Mouse (Mus musculus) lung, embryonic 15.5 days (tissue): Measurements from ENCODE around the gene Nde1. TPM values are rescaled to one million over a fixed set of nuclear protein-coding genes. Genes with fewer than 3 reads are reported as not detected.
"Not testable (repeated sequence)": the region's sequence is repeated elsewhere in the genome, so short reads cannot be mapped to it uniquely, and the experiment has no call there.

Source experiments
- ATAC-seq: fragments of 200-750 bp; cut with Nextera tagmentation; 2 replicates; pipeline ENCODE4 v1.8.0; 2017; ENCODE audit warnings: moderate number of reproducible peaks, borderline replicate concordance; ENCODE audit not compliant: low FRiP score, low TSS enrichment; ENCODE audit errors: extremely low read depth
- H3K27ac ChIP-seq: fragments of 300-500 bp; sonication (generic); 2 replicates; pipeline ENCODE4 v1.5.1; 2015; ENCODE audit warnings: moderate library complexity, mild to moderate bottlenecking, inconsistent platforms
- H3K27me3 ChIP-seq: fragments of 300-500 bp; sonication (generic); 2 replicates; pipeline ENCODE4 v1.6.1; 2015; ENCODE audit warnings: inconsistent platforms
- H3K36me3 ChIP-seq: fragments of 300-500 bp; sonication (generic); 2 replicates; pipeline ENCODE4 v1.6.1; 2015; ENCODE audit warnings: inconsistent platforms
- H3K4me1 ChIP-seq: fragments of 300-500 bp; sonication (generic); 2 replicates; pipeline ENCODE4 v1.6.1; 2015; ENCODE audit warnings: inconsistent platforms
- H3K4me2 ChIP-seq: fragments of 300-500 bp; sonication (generic); 2 replicates; pipeline ENCODE4 v1.6.1; 2015; ENCODE audit warnings: inconsistent platforms, mild to moderate bottlenecking, moderate library complexity
- H3K4me3 ChIP-seq: fragments of 300-500 bp; sonication (generic); 2 replicates; pipeline ENCODE4 v1.5.1; 2015; ENCODE audit warnings: mild to moderate bottlenecking, inconsistent platforms
- H3K9ac ChIP-seq: fragments of 300-500 bp; sonication (generic); 2 replicates; pipeline ENCODE4 v1.6.1; 2015; ENCODE audit warnings: inconsistent platforms
- H3K9me3 ChIP-seq: fragments of 300-500 bp; sonication (generic); 2 replicates; pipeline ENCODE4 v1.6.1; 2016; ENCODE audit warnings: inconsistent platforms
- WGBS: fragments of 180-500 bp; shearing (Covaris S2); methylation state at CpG from one replicate; pipeline ENCODE4 v1.1.7; 2015; 5-methylcytosine and 5-hydroxymethylcytosine counted together
- polyA plus RNA-seq: library from polyadenylated mRNA; unstranded; fragments of >200 nt; fragmentation: Nextera tagmentation; extraction: Ambion mirVana; gene quantifications from 2 replicates; pipeline ENCODE4 v1.2.1, GENCODE M21; 2015

Nde1 gene
- polyA plus RNA-seq, 1 experiment from 2014 or later, result 143 TPM

GRCm38 (mm10) chr16:14137976-14138561 is 25.0 kb upstream of the Nde1 start:
- H3K36me3 ChIP-seq, result peaks cover 86% of the 10 kb centered on the region
- H3K27ac ChIP-seq, result no peak overlapping the region
- no peak for ATAC-seq
- no peak overlapping the region for H3K4me3 ChIP-seq
- no peaks in the 10 kb centered on the region for H3K9me3 ChIP-seq
- 96% methylated on average over 1 of the region's 1 CpGs for WGBS
- no peaks in the 10 kb centered on the region for H3K4me1 ChIP-seq
- H3K9ac ChIP-seq, result no peak overlapping the region
- H3K4me2 ChIP-seq, result no peak overlapping the region
- H3K27me3 ChIP-seq, result no peaks in the 10 kb centered on the region

GRCm38 (mm10) chr16:14139106-14139505 is 24.0 kb upstream of the Nde1 start:
- Histone ChIP-seq H3K4me2 (no peak overlapping the region), H3K4me3 (no peak overlapping the region), H3K4me1 (no peaks in the 10 kb centered on the region), H3K27me3 (no peaks in the 10 kb centered on the region), H3K9ac (no peak overlapping the region), H3K9me3 (no peaks in the 10 kb centered on the region), H3K27ac (no peak overlapping the region), H3K36me3 (peaks cover 87% of the 10 kb centered on the region)
- no peak for ATAC-seq

- no peaks in the 10 kb centered on the region for H3K27me3 ChIP-seq
- no peaks in the 10 kb centered on the region for H3K4me1 ChIP-seq
- no peak overlapping the region for H3K4me2 ChIP-seq
- H3K9me3 ChIP-seq, result no peaks in the 10 kb centered on the region
- H3K36me3 ChIP-seq, result peaks cover 87% of the 10 kb centered on the region
- no peak for ATAC-seq
- H3K9ac ChIP-seq, result no peak overlapping the region
- WGBS, result 52% methylated on average over 3 of the region's 3 CpGs
- H3K4me3 ChIP-seq, result no peak overlapping the region
- H3K27ac ChIP-seq, result no peak overlapping the region
These were observed 19.8 kb upstream of the Nde1 start for GRCm38 (mm10) chr16:14143298-14143697.

- Histone ChIP-seq H3K4me2 (no peak overlapping the region), H3K4me1 (no peaks in the 10 kb centered on the region), H3K4me3 (no peak overlapping the region), H3K9me3 (no peaks in the 10 kb centered on the region), H3K27ac (no peak overlapping the region), H3K9ac (no peak overlapping the region), H3K36me3 (peaks cover 80% of the 10 kb centered on the region), H3K27me3 (no peaks in the 10 kb centered on the region)
- ATAC-seq, result no peak
These were observed 15.4 kb upstream of the Nde1 start for GRCm38 (mm10) chr16:14147712-14148111.

- ATAC-seq, result no peak
- H3K4me2 ChIP-seq, result no peak overlapping the region
- H3K4me1 ChIP-seq, result no peaks in the 10 kb centered on the region
- H3K9ac ChIP-seq, result no peak overlapping the region
- no peaks in the 10 kb centered on the region for H3K27me3 ChIP-seq
- peaks cover 51% of the 10 kb centered on the region for H3K36me3 ChIP-seq
- WGBS, result 87% methylated on average over 4 of the region's 4 CpGs
- no peak overlapping the region for H3K4me3 ChIP-seq
- no peaks in the 10 kb centered on the region for H3K9me3 ChIP-seq
- H3K27ac ChIP-seq, result no peak overlapping the region
These were observed 11.4 kb upstream of the Nde1 start for GRCm38 (mm10) chr16:14151718-14152117.

- ATAC-seq, H3K9ac ChIP-seq: not testable (repeated sequence)
These were observed 7.4 kb upstream of the Nde1 start for GRCm38 (mm10) chr16:14155638-14156037.

GRCm38 (mm10) chr16:14156312-14156711 is 6.8 kb upstream of the Nde1 start:
- no peaks in the 10 kb centered on the region for H3K27me3 ChIP-seq
- no peak overlapping the region for H3K27ac ChIP-seq
- ATAC-seq, result no peak
- H3K4me2 ChIP-seq, result no peak overlapping the region
- H3K9ac ChIP-seq, result no peak overlapping the region
- WGBS, result 88% methylated on average over 6 of the region's 6 CpGs
- H3K4me1 ChIP-seq, result peaks cover 16% of the 10 kb centered on the region
- H3K9me3 ChIP-seq, result no peaks in the 10 kb centered on the region
- H3K4me3 ChIP-seq, result no peak overlapping the region
- peaks cover 23% of the 10 kb centered on the region for H3K36me3 ChIP-seq

More at GRCm38 (mm10) chr16:14155638-14156037, 7.4 kb upstream of the Nde1 start:
- H3K4me1 ChIP-seq, result peaks cover 16% of the 10 kb centered on the region
- not testable (repeated sequence) for H3K4me3 ChIP-seq, H3K27me3 ChIP-seq, H3K9me3 ChIP-seq, H3K27ac ChIP-seq, H3K4me2 ChIP-seq
- H3K36me3 ChIP-seq, result peaks cover 29% of the 10 kb centered on the region
- WGBS, result 94% methylated on average over 1 of the region's 2 CpGs

DNA sequence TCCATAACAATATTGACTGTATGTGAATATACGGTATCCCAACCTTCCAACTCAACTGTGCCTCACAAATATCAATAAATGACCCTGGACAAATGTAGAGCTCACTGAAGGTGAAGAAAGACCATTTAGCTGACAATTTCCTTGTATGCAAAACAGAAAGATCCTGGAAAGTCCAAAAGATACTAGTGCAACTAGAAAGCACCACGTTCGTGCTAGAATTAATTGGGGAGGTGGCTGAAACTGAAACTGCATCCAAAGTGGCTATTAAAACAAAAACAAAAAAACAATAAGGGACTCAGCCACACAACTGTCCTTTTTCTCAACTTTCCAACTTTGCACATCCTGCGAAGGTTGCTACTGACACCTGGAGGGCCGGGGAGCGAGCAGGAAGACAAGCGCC is 4.5 kb upstream of the Nde1 start:
- Histone ChIP-seq H3K36me3 (peaks cover 4% of the 10 kb centered on the region; the same call in 1 of the 2 replicates), H3K27ac (peak overlapping the region; percentile 71), H3K4me2 (peak overlapping the region; percentile 63), H3K9me3 (no peaks in the 10 kb centered on the region), H3K27me3 (no peaks in the 10 kb centered on the region), H3K4me1 (peaks cover 22% of the 10 kb centered on the region), H3K9ac (peak overlapping the region; percentile 72), H3K4me3 (peak overlapping the region; percentile 65)
- ATAC-seq, result no peak
- WGBS, result 6% methylated on average over 7 of the region's 7 CpGs

DNA sequence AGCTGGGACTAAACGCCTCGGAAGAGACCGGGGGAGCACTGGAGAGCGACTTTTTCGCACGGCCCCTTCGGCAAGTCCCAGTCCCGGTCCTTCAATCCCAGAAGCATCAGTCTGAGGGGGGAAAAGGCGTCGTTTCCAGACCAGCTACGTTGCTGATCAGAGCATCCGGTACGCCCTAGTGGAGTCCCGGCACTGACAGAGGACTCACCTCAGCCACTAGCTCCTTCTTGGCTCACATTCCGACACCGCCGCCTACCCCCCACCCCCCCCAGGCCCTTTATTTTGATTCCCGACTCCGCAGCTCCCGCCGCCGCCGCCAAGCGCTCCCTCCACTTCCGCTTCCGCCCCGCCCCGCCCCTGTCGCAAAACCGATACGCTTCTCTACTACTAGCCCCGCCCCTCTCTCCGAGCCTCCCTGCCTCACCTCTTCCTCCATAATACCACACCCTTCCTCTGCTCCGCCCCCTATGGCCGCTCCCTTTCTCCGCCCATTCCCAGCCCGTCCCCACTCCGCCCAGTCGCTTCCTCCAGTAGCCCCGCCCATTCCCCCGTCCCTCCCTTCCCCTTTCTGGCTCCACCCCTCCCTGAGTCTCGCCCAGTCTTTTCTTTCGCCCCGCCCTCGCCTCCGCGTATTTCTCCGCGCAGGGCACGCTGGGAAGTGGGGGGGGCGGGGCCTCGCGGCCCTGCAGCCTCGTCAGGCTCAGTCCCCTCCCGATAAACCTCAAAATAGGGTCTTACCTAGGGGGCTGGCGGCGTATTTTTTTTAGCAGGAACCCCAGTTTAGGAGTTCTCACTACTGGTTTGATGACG is 3.9 kb upstream of the Nde1 start:
- peak overlapping the region; percentile 97 for H3K27ac ChIP-seq
- no peaks in the 10 kb centered on the region for H3K36me3 ChIP-seq
- WGBS, result 1% methylated on average over 56 of the region's 58 CpGs
- H3K9me3 ChIP-seq, result no peaks in the 10 kb centered on the region
- H3K27me3 ChIP-seq, result no peaks in the 10 kb centered on the region
- H3K9ac ChIP-seq, result peak overlapping the region; percentile 72
- peak overlapping the region; percentile 65 for H3K4me3 ChIP-seq
- peak overlapping the region; percentile 64 for H3K4me2 ChIP-seq
- H3K4me1 ChIP-seq, result peaks cover 23% of the 10 kb centered on the region
- peak; percentile 94 for ATAC-seq

DNA sequence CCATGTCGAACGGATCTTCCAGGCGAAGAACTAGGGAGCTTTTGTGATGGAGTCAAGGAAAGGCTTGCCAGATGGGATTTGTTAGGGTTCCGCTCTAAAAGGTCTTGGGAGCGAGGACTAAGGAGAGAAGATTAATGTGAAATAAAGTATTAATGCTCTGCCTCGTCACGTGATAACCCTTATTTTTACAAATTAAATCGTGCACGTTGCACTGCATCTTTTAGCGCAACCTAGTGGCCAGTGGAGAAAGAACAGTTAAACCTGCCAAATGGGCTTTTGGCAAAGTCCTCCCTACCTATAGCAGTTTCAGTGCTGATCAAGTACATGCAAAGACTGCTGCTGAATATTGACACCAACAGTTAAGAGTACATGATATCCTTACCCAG is 3.3 kb upstream of the Nde1 start:
- H3K27ac ChIP-seq, result peak overlapping the region; percentile 97
- H3K27me3 ChIP-seq, result no peaks in the 10 kb centered on the region
- H3K4me2 ChIP-seq, result peak overlapping the region; percentile 64
- peak; percentile 8; the same call in 1 of the 2 replicates for ATAC-seq
- peak overlapping the region; percentile 57 for H3K9ac ChIP-seq
- H3K9me3 ChIP-seq, result no peaks in the 10 kb centered on the region
- H3K36me3 ChIP-seq, result no peaks in the 10 kb centered on the region
- H3K4me3 ChIP-seq, result peak overlapping the region; percentile 65
- under 1% methylated on average over 10 of the region's 10 CpGs for WGBS
- H3K4me1 ChIP-seq, result peaks cover 29% of the 10 kb centered on the region

- no peaks in the 10 kb centered on the region for H3K27me3 ChIP-seq
- H3K36me3 ChIP-seq, result no peaks in the 10 kb centered on the region
- 84% methylated on average over 1 of the region's 1 CpGs for WGBS
- no peak overlapping the region for H3K27ac ChIP-seq
- H3K4me1 ChIP-seq, result peaks cover 41% of the 10 kb centered on the region
- no peaks in the 10 kb centered on the region for H3K9me3 ChIP-seq
- no peak overlapping the region for H3K9ac ChIP-seq
- no peak for ATAC-seq
- no peak overlapping the region for H3K4me3 ChIP-seq
- no peak overlapping the region for H3K4me2 ChIP-seq
These were observed 2.1 kb upstream of the Nde1 start for GRCm38 (mm10) chr16:14160941-14161340.

- peak overlapping the region; percentile 95 for H3K27ac ChIP-seq
These were observed 656 bp downstream of the Nde1 start for GRCm38 (mm10) chr16:14163731-14164130.

More at GRCm38 (mm10) chr16:14163731-14164130, 656 bp downstream of the Nde1 start:
- Histone ChIP-seq H3K4me1 (peaks cover 27% of the 10 kb centered on the region), H3K9ac (peak overlapping the region; percentile 90), H3K4me3 (peak overlapping the region; percentile 77), H3K4me2 (peak overlapping the region; percentile 63), H3K36me3 (peaks cover 6% of the 10 kb centered on the region), H3K9me3 (no peaks in the 10 kb centered on the region), H3K27me3 (no peaks in the 10 kb centered on the region)
- WGBS, result 1% methylated on average over 10 of the region's 10 CpGs
- no peak for ATAC-seq
